Mouse (Mus musculus): ENCODE data around the gene Sbk3.

DNA sequence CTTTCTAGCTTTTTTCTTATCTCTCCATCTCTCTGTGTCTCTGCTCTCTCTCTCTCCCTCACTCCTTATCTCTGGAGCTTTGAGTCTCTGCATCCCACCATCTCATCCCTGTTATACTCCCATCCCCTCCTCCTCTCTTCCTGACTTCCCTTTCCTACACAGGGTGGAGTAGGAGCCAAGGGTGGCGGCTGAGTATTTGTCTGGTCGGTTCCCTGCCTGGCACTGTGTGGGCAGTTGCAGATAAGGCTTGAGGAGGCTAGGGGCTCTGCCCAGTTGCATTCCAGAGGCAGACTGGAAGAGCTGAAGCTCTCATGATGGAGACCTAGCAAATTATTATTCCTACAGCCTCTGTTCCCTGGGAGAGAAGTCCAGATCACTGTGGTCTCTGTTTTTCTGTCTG, 17.3 kb upstream of the Sbk3 start:
- TF ChIP-seq CTCF (IDR thresholded peaks at IDR 0.05; ENCODE audit: extremely low read depth, insufficient read length, insufficient replicate concordance, low read depth, low read length) (no peak), POLR2A (IDR thresholded peaks at IDR 0.05; ENCODE audit: low read depth, low read length) (no peak)

All from small intestine, adult 2 months (tissue).